Mouse (Mus musculus) retina, postnatal 7 days (tissue): Measurements from ENCODE around the gene Stx8.

Experiments used
- DNase-seq: peaks from one replicate; pipeline ENCODE4 v3.0.0-alpha.2; 2012; ENCODE audit warnings: low read depth, low spot score

The Stx8 gene

GRCm38 (mm10) chr11:68222209-68222608 lies 256.2 kb downstream of the Stx8 start:
- no peak for DNase-seq

DNA sequence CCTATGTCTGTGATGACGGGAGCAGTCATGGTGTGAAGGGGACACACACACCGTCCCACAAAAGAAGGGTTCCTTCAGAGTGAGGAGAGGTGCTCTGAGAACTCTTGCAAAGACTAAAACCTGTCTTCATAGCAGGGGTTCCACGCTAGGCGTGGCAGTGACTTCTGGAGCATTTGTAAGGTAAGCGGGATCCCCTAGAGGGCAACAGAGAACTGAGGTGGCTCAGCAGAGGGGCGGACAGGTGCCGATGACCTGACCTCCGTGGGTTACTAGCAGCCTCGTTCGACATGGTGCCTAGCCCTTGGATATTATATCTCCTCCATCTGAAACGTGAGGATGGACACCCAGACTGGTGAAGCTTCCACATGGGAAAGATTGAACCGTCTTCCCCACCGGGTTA lies 257.1 kb downstream of the Stx8 start:
- DNase-seq, result no peak

DNA sequence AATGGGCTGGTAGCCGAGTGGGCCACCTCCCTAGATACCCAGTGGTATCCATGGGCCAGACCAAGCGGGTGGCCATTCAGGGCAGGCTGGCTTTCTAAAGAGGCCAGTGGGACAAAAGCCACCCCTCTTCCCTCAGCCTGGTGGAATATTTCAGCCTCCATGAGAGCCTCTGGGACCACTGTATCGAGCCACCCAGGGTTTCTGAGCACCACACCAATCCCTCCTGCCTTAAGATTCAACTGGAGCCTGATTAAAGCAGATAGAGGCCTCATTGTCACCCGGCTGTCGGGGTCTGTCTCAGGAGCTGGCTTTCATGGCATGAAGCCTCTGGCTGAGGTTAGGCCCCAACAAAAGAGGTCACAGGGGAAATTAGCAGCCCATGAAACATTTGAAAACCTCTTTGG lies 260.7 kb downstream of the Stx8 start:
- no peak for DNase-seq

DNA sequence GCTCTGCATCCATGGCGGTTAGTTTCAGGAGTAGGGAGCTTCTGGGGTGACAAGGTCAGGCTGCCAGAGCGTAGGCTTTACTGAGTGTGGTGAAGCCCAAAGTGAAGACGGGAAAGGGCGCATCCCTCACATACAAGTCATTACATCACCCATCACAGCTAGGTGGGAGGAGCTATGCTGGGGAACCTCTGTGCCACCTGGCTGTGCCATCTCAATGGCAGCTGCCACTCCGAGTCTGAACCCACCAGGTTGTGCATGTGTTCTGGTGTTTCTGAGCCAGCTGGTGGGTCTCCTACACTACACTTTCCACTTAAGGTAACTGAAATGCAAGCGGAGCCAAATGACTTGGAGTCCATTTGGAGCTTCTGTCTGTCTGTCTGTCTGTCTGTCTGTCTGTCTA lies 261.8 kb downstream of the Stx8 start:
- DNase-seq, result no peak

DNA sequence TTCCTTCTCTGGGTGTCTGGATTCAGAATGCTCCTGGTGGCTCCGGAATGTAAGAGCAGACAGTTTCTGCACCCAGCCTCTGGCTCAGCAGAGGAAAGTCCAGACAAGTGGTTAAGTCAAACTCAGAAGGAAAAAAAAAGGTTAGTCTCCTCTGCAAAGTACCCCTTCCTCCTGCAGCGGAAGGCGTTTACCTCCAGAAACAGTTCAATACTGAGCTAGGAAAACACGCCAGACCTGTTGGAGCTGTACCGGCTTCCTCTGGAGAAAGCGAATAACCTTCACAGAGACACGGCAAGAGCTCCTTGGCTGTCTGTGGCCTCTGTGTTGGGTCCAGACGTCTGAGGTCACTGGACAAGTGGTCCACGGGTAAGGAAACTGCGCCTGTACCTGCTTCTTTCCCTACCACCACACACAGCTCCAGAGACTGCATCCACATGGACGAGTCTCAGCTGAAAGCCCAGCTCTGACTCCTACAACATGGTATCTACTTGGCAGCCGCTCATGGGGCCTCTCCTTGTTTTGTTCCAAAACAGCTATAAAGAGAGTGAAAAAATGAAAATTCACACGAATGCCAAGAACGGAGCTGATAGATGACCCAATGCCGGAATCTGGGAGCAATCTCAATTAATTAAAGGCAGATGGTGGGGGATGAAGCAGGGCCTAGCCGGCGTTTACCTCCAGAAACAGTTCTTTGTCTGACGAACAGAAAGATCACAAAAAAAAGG lies 263.1 kb downstream of the Stx8 start:
- DNase-seq, result no peak

GRCm38 (mm10) chr11:68231558-68231957 lies 265.6 kb downstream of the Stx8 start:
- no peak for DNase-seq

DNA sequence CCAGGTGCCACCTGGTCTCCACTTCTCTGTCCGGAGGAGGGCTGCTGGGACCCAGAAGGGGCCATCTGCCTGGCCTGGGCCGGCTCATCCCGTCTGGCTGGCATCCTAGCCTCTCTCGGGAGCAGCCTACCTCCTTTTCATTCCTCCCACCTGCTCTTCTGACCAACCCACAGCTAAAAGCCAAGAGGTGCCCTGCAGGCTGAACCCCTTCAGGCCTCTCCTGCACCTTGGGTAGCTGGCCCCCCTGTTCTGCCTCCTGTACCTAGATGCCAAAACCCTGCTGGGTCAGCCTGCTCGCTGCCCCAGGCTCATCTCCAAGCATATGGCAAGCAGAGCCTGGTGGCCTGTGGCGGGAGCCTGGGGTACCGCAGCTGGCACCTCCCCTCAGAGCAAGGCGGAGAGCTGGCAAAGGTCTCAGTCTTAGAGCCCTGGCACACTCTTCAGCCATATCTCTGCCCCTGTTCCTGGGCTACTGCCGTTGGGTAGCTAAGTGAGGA lies 267.5 kb downstream of the Stx8 start:
- no peak for DNase-seq

GRCm38 (mm10) chr11:68239756-68240155 lies 273.8 kb downstream of the Stx8 start:
- no peak for DNase-seq

- DNase-seq, result peak; percentile 14
Measured at GRCm38 (mm10) chr11:68244254-68244991, 278.4 kb downstream of the Stx8 start.

GRCm38 (mm10) chr11:68244992-68245261 lies 278.9 kb downstream of the Stx8 start:
- no peak for DNase-seq

- no peak for DNase-seq
Measured at GRCm38 (mm10) chr11:68247897-68248296, 281.9 kb downstream of the Stx8 start.

DNA sequence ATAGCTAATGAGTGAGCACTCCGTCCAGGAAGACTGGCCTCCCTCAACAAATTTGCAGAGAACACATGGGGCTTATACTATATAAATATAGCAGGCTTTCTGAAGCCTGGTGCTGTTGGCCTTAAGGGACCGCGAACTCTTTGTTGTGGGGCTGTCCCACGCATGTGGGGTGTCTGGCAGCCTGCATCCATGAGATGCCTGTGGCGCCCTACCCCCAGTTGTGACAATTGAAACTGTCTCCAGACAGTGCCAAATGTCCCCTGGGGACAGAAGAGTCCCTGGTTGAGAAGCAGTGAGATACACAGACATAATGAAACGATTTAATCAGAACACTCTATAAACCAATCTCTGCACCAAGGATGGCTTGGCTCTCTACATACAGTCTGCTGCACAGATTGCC lies 284.1 kb downstream of the Stx8 start:
- DNase-seq, result no peak

DNA sequence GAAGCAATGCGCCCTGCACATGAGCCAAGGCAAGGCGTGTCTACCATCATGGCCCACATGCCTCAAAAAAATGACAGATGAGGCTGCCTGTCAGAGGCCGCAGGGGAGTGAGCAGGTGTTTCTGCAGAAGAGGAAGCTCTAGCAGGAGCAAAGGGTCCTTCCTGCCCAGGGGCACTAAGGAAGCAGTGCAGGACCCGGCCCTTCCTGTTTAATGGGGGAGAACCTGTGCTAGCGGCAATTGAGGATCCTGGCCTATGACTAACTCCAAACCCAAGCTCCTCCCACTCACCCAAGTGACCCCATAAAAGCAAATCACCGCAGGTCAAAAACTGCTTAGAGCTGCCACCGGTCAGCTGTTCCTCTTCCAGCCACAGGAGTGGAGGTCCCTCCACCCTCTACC lies 287.5 kb downstream of the Stx8 start:
- DNase-seq, result no peak
